Mouse (Mus musculus) common myeloid progenitor, adult 5-6 weeks (primary cell): ENCODE results near the gene Gm10134. TPM values are rescaled to one million over a fixed set of nuclear protein-coding genes. Genes with fewer than 3 reads are reported as not detected.
"Not testable (repeated sequence)": the region's sequence is repeated elsewhere in the genome, so short reads cannot be mapped to it uniquely, and the experiment has no call there.

Experiments
- ATAC-seq: replicated peaks from 2 replicates; pipeline ENCODE4 v1.8.0; 2016; ENCODE audit warnings: low read depth, mild to moderate bottlenecking, moderate TSS enrichment, inconsistent platforms; ENCODE audit not compliant: poor library complexity, severe bottlenecking
- total RNA-seq: library from RNA; stranded (forward); fragments of 200-1000, 187-1606 nt; gene quantifications from 2 replicates; pipeline ENCODE4 v1.2.3, GENCODE M21; 2017

Gm10134 gene
- total RNA-seq, 1 experiment from 2014 or later = not detected

GRCm38 (mm10) chr2:28502987-28503386 lies 2.9 kb upstream of the Gm10134 start:
- no peak for ATAC-seq

DNA sequence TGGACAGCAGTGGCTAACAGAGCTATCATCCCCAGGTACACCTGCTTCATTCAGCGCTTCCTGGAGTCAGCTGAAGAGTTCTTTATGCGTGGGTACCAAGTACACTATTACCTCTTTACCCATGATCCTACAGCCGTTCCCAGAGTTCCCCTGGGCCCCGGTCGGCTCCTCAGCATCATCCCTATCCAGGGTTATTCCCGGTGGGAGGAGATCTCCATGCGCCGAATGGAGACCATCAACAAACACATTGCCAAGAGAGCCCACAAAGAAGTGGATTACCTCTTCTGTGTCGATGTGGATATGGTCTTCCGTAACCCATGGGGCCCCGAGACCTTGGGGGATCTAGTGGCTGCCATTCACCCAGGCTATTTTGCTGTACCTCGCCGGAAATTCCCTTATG lies 1.2 kb upstream of the Gm10134 start:
- ATAC-seq = no peak

GRCm38 (mm10) chr2:28506291-28506690 lies 396 bp downstream of the Gm10134 start:
- no peak for ATAC-seq

GRCm38 (mm10) chr2:28511600-28511999 lies 5.7 kb downstream of the Gm10134 start:
- not testable (repeated sequence) for ATAC-seq

GRCm38 (mm10) chr2:28512798-28513401 lies 7.0 kb downstream of the Gm10134 start, which contains the start of gene Ralgds:
Gene Ralgds (plus strand): TSS chr2:28513125.
- no peak for ATAC-seq

GRCm38 (mm10) chr2:28513431-28514370 lies 7.8 kb downstream of the Gm10134 start:
- 0 out of 2 replicates have a peak, but pooled peaks have one; percentile 17 for ATAC-seq

DNA sequence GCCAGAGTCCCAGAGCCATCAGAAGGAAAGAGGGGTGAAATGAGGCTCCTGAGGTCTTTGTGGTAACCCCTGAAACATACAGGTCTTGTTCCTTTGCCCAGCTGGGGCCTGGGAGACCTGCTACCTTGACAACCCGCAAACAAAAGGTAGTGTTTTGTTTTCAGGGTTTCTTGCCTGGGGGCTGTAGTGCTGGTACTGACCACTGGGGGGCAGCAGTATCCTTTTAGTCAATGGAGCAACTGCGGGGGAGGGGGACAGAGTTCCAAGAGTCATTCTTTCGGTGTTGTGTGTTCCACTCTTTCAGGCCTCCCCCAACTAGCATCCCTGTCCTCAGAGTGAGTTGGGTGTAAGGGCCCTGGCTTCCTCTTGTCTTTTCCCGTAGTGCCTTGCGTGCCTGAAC lies 8.6 kb downstream of the Gm10134 start:
- peak; percentile 72 for ATAC-seq

- ATAC-seq = peak; percentile 68
Observed at GRCm38 (mm10) chr2:28517206-28517909, 11.5 kb downstream of the Gm10134 start.

DNA sequence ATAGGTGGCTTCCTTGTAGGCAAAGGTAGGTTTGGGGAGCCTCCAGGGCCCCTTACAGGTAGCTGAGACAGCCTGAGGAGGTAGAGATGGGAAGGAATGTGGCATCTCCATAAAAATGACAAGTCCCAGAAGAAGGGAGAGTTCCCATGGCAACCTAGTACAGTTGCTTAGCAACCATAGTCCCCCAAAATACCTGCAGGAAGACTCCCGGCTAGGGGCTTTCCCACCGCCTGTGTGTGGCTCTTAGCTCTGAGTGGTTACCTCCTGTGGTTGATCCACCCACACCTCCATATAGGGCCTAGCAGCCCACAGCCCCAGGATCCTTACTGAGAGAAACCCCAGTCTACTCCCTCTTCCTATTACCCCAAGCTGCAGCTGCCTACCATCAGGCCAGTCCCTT lies 12.3 kb downstream of the Gm10134 start:
- no peak for ATAC-seq

GRCm38 (mm10) chr2:28520581-28520980 lies 14.7 kb downstream of the Gm10134 start:
- no peak for ATAC-seq

DNA sequence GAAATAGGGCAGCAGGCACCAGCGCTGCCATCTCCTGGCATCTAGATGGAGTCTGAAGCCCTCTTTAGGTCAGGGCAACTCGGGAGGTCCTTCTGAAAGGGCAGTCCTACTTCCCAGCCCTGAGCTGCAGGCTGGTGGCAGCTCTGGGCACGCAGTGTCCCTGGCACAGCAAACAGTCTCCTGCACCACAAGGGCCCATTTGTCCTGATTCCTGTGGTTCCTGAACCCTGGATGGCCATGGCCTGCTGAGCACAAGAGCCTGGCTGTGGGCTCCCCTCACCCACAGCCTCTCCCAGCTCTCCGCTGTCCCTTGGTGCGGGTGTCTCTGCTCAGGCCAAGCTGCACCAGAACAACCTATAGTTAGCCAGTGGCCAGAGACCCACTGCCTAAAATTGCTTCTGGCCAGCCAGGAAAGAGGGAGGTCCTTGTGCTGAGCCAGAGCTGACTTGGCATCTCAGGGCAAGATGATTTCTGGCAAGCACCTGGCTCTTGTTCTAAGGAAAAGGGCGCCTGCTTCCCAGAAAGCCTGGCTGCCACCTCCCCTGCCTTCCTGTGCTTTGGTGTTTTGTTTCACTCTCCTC lies 15.8 kb downstream of the Gm10134 start:
- ATAC-seq = no peak

- ATAC-seq = no peak
Observed at GRCm38 (mm10) chr2:28522166-28522565, 16.3 kb downstream of the Gm10134 start.

DNA sequence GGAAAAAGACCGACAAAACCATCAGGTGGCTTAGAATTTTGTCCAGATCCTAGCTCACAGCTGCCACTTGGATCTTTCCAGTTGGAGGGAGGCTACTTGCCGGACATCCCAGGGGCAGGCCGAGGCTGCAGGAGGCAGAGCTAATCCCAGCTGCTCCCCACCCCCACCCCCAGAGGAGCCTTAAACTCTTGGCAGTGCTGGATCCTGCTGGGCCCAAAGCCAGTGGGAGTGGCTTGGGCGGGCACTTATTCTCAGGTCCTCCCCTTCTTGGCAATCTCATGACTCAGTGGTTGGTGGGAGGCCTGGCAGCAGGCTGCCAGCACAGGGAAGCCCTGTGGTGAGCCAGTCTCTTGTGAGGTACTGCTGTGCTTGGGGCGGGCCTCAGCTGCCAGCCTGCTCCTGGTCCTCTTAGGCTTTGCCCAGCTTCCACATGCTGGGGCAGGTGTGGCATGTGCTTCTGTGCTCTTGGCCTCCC lies 17.8 kb downstream of the Gm10134 start:
- ATAC-seq = peak; percentile 80

GRCm38 (mm10) chr2:28524406-28524805 lies 18.5 kb downstream of the Gm10134 start:
- ATAC-seq = no peak

DNA sequence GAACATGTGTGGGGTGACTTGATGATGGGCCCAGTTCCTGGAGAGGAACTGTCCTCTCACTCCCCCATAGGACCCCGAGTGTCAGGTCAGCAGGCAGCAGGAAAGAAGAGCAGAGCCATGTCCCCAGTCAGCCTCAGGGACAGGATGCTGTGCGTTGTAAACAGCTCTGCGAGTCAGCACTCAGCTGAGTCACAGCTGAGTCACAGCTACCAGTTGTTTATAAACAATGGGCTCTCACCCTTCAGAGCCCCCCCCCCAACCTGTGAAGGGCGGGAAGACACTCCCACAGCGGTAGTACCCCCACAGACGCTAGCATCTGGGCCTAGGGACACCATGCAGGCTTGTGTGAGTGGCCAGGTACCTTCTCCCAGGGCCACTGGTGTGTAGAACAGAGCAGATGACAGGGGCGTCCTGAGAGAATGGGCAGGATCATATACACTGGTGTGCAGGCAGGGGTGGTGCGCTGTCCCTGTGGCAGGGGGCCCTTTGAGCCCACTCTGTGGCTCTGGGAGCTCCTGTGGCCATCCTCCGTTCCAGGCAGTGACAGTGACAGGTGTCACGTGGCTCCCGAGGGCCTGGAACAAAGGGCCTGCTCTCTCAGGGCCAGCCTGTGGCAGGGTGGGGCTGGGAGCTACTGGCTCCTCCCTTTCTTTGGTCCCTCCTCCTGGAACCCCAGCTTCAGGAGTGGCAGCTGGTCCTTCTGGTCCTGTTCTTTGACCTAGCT lies 19.5 kb downstream of the Gm10134 start:
- peak; percentile 38 for ATAC-seq

DNA sequence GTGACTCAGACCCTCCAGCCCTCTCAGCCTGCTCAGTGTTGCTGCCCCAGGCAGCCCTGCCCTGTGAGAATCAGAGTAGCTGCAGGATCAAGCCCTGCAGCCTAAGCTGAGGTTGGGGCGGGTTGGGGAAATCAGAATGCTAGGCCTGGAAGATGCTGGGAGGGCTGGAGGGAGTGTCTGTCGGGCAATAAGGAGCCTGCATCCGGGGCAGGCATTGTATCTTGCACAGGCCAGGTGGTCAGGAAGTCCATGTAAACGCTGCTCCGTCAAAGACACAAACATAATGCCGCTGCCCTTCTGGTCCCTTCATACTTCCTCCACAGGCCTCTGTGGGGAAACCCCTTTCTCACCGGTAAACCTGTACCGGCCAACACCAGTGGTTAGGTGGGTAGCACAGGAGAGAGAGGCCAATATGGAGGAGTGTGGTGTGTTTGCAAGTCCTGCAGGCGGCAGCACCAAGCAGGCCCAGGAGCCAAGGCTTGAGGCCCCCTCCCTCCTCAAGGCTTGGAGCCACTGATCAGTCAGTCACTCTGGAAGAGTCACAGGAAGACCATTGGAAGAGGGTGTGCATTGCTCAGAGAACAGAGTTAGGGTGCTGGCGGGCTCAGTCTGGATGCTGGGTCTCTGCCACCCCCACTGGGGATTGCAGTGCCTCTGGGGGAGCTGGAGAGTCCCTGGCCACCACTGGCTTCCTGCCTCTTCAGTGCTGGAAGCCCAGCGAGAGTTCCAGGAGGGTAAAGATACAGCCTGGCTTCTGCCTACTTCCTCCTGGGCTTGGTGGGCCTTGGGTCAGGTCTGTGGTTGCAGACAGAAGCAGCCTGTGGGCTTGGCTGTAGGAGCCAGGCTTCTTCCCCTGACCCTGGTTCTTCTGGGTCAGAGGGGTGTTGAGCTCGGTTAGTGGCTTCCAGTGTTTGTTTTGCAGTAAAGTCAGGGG lies 20.3 kb downstream of the Gm10134 start:
- ATAC-seq = peak; percentile 56

- ATAC-seq = no peak
Observed at GRCm38 (mm10) chr2:28527436-28528353, 21.8 kb downstream of the Gm10134 start.
